Mouse (Mus musculus) embryonic facial prominence, embryonic 11.5 days (tissue): ENCODE measurements around the gene Dmac1. TPM values are rescaled to one million over a fixed set of nuclear protein-coding genes. Genes with fewer than 3 reads are reported as not detected.
A peak's percentile ranks its signal among the peaks of the same experiment; 100 is the strongest.

Source experiments
- ATAC-seq: fragments of 200-750 bp; cut with Nextera tagmentation; replicated peaks from 2 replicates; pipeline ENCODE4 v1.8.0; 2017; ENCODE audit warnings: low read depth; ENCODE audit not compliant: insufficient number of reproducible peaks, low FRiP score, low TSS enrichment
- DNase-seq: peaks from one replicate; pipeline ENCODE4 v3.0.0-alpha.2; 2015; ENCODE audit warnings: low spot score
- H3K27ac ChIP-seq: fragments of 300-500 bp; sonication (generic); replicated peaks from 2 replicates; pipeline ENCODE4 v1.5.1; 2014; ENCODE audit warnings: mild to moderate bottlenecking, low read depth, low read length, control low read depth
- H3K27me3 ChIP-seq: fragments of 300-500 bp; sonication (generic); 2 replicates; pipeline ENCODE4 v1.6.1; 2014; ENCODE audit warnings: mild to moderate bottlenecking, low read length, moderate library complexity, mixed read lengths; ENCODE audit not compliant: control insufficient read depth, insufficient read depth
- H3K36me3 ChIP-seq: fragments of 300-500 bp; sonication (generic); replicated peaks from 2 replicates; pipeline ENCODE4 v1.6.1; 2014; ENCODE audit warnings: low read depth, mild to moderate bottlenecking, low read length, moderate library complexity, mixed read lengths; ENCODE audit not compliant: control insufficient read depth, insufficient read depth
- H3K4me1 ChIP-seq: fragments of 300-500 bp; sonication (generic); 2 replicates; pipeline ENCODE4 v1.6.1; 2014; ENCODE audit warnings: low read length, mixed read lengths; ENCODE audit not compliant: control insufficient read depth, insufficient read depth
- H3K4me2 ChIP-seq: fragments of 300-500 bp; sonication (generic); 2 replicates; pipeline ENCODE4 v1.6.1; 2014; ENCODE audit warnings: low read depth, mild to moderate bottlenecking, control low read depth, low read length, moderate library complexity
- H3K4me3 ChIP-seq: fragments of 300-500 bp; sonication (generic); 2 replicates; pipeline ENCODE4 v1.5.1; 2014; ENCODE audit warnings: low read depth, low read length, control low read depth
- H3K9ac ChIP-seq: fragments of 300-500 bp; sonication (generic); replicated peaks from 2 replicates; pipeline ENCODE4 v1.6.1; 2014; ENCODE audit warnings: mild to moderate bottlenecking, control low read depth, low read length
- H3K9me3 ChIP-seq: fragments of 300-500 bp; sonication (generic); replicated peaks from 2 replicates; pipeline ENCODE4 v1.6.1; 2016; ENCODE audit warnings: mild to moderate bottlenecking, low read length, inconsistent platforms, mixed read lengths; ENCODE audit not compliant: control insufficient read depth
- WGBS: fragments of 180-500 bp; shearing (Covaris S2); extraction: QIAGEN DNeasy Blood & Tissue Kit; methylation state at CpG from one replicate; pipeline ENCODE4 v1.1.7; 2014; 5-methylcytosine and 5-hydroxymethylcytosine counted together
- polyA plus RNA-seq: library from polyadenylated mRNA; unstranded; fragments of >200 nt; fragmentation: Nextera tagmentation; extraction: Ambion mirVana; gene quantifications from 2 replicates; pipeline ENCODE4 v1.2.1, GENCODE M21; 2014

Dmac1 gene
- 123 and 125 TPM in 2 replicates for polyA plus RNA-seq

DNA sequence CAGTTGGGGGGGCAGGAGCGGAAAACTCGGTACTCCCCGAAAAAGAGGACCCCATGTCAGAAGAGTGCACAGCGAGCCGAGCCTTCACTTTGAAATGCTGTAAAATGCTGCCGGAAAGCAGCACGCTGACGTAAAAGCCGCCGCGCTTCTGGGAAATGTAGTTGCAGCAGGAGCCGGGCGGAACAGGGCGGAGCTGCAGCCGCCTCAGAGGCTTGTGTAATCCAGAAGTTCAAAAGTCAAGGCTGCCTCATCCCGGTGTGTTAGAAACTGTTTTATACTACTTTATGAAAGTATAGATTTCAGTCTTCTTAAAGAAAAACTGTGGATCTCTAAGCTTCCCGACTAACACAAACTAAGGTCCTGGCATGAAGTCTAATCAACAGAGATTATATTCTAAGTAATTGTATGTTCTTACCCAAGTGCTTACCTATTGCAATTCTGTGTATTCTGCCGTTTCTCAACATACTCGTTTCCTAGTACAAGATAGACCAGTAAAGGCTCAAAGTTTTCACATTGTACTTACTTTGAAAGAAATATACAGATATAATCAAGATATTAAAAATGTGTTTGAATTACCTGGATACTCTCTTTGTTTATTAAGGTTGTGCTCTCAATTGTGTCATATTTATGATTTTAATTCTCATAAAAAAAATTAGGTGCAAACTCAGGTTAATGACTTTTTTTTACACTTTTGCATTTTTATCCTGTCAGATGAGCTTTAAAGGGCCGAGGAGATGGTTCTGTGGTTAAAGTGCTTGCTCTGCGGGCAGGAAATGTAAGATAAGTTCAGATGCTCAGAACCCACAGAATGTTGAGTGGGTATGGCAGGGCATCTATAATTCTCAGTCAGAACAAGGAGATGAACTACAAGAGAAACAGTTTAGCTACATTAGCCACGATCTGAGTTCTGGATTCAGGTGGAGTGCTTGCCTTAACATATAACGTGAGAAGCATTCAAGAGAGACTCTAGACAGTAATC, at the start of gene Dmac1:
Gene Dmac1, minus strand, starts transcription at position 109 of the 979 bp plus-strand sequence.
- no peaks in the 10 kb centered on the region for H3K27me3 ChIP-seq
- H3K4me1 ChIP-seq = no peaks in the 10 kb centered on the region
- peak within 1 kb of the TSS; percentile 80 for H3K4me3 ChIP-seq
- ATAC-seq (peak; percentile 95), DNase-seq (peak; percentile 96)
- H3K27ac ChIP-seq = no peak within 1 kb of the TSS
- no peaks in the 10 kb centered on the region for H3K9me3 ChIP-seq
- peak within 1 kb of the TSS; percentile 86 for H3K9ac ChIP-seq
- WGBS = 18% methylated on average over 23 of the region's 23 CpGs
- peak within 1 kb of the TSS; percentile 62 for H3K4me2 ChIP-seq
- no peaks in the 10 kb centered on the region for H3K36me3 ChIP-seq

DNA sequence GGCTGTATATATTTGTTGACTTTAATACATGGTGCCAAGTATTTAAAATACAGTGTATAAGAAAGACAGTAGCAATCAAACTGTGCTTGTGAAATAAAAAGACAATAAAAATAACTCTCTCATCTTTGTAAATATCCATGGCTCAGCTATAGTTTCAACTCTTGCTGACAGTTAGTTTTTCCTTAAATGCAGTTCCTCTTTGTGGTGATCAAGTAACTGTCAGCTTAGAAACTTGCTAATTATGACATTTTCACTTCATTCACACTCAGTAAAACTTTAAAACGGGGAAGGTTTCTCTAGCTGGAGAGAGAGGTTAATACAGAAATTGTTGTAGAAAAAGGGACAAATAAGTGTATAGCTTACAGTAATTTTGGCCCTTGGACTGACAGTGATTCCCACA, 37.3 kb upstream of the Dmac1 start:
- no peak overlapping the region for H3K27ac ChIP-seq
- H3K4me1 ChIP-seq = no peaks in the 10 kb centered on the region
- WGBS = 90% methylated on average over 1 of the region's 1 CpGs
- no peak overlapping the region for H3K4me3 ChIP-seq
- H3K4me2 ChIP-seq = no peak overlapping the region
- DNase-seq (no peak), ATAC-seq (no peak)
- H3K9me3 ChIP-seq = no peaks in the 10 kb centered on the region
- H3K27me3 ChIP-seq = no peaks in the 10 kb centered on the region
- H3K36me3 ChIP-seq = no peaks in the 10 kb centered on the region
- H3K9ac ChIP-seq = no peak overlapping the region

DNA sequence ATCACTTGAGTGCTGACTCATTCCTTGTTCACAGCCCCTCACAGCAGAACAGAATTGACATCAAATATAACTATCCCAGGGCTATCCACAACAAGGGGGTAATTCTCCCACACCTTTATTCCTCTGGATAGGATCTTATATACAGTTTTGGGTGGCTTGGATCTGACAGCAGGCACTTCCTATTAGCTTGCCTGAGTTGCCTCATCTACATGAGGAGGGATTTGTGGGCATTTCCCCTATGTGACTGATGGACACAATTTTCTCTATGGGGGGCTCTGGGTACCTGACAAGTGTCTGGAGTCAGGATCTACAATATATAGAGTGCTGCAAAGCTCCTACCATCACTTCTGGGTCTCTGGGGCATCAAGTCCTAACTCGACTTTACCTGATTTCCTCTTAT, 36.9 kb upstream of the Dmac1 start:
- Histone ChIP-seq H3K9me3 (no peaks in the 10 kb centered on the region), H3K9ac (no peak overlapping the region), H3K36me3 (no peaks in the 10 kb centered on the region), H3K4me2 (no peak overlapping the region), H3K4me3 (no peak overlapping the region), H3K4me1 (no peaks in the 10 kb centered on the region), H3K27ac (no peak overlapping the region), H3K27me3 (no peaks in the 10 kb centered on the region)
- no peak for ATAC-seq
- WGBS = 77% methylated on average over 1 of the region's 1 CpGs
- DNase-seq = no peak

DNA sequence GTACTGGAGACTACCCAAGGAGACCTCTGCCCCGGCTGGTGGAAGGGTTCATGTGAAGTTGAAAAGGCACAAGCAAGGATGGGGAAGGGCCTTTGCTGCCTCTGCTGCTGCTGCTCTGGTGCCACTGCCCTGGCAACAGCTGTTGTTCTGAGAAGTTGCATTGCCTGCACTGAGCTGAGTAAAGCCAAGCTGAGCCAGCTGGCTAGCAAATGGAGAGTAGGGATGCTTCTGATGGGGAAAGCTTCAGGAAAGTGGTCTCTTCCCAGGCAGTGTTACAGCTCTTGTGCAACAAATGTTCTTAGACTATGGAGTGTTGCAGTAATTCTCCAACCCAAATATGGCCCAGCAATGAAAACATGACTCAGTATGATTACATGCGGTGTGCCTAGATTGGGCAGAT, 33.8 kb upstream of the Dmac1 start:
- ATAC-seq (no peak), DNase-seq (no peak)
- WGBS = 83% methylated on average over 2 of the region's 2 CpGs
- Histone ChIP-seq H3K4me3 (no peak overlapping the region), H3K36me3 (no peaks in the 10 kb centered on the region), H3K9me3 (no peaks in the 10 kb centered on the region), H3K27me3 (no peaks in the 10 kb centered on the region), H3K27ac (no peak overlapping the region), H3K9ac (no peak overlapping the region), H3K4me2 (no peak overlapping the region), H3K4me1 (no peaks in the 10 kb centered on the region)

DNA sequence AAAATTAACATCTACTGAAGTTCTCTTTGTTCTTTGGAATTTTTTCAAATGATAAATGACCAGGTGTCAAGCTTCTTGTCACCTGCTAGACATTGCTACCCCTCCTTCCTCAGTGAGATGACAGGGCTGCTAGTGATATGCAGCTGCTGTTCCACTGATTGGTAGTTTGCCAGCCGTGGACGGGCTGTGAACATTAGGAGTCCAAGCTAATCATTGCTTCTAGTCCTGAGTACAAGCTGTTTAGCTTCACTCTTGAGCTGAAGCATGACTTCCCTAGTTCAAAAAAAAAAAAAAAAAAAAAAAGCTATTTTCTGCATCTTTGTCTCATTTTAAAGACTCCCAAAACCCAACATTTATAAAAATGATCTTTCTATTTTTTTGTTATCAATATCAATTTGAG, 33.2 kb upstream of the Dmac1 start:
- ATAC-seq = no peak

DNA sequence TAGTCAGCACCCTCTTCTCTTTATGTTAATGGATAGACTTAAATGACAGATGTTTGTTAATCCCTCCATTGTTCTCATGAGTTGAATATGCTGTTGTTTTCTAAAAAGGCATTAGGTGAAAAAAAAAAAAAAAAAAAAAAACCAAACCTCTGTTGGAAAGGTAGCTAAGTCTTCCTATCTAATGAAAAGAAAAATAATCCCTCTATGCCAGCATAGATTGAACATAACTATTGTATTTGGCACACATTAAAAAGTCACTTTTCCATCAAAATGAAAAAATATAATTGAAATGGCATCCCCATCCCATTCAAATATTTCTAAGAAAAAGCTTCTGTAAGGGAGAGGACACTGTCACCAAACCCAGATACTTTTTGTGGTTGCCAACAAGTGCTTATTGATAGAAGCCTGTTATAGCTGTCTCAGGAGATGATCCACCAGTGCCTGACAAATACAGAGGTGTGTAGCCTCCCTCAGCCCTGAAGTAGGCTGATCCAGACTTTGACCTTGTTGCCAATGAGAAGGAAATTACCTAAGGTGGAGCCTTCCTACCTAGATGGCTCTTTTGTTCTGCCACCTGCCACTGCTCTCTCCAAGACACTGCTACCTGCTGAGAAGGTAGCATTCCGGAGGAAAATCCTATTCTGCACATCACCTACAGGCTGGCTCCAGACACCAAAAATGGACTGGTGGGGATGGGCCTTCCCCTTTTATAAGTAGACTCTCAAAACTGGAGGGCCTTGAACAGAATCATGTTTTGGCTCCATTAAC, 22.3 kb upstream of the Dmac1 start:
- no peaks in the 10 kb centered on the region for H3K9me3 ChIP-seq
- 83% methylated on average over 1 of the region's 1 CpGs for whole genome bisulfite sequencing
- no peaks in the 10 kb centered on the region for H3K4me1 ChIP-seq
- ATAC-seq = no peak
- no peaks in the 10 kb centered on the region for H3K27me3 ChIP-seq
- H3K27ac ChIP-seq = no peak overlapping the region
- no peak overlapping the region for H3K9ac ChIP-seq
- no peak for DNase-seq
- no peaks in the 10 kb centered on the region for H3K36me3 ChIP-seq
- no peak overlapping the region for H3K4me3 ChIP-seq
- H3K4me2 ChIP-seq = no peak overlapping the region

More for the DNA sequence above, 33.2 kb upstream of the Dmac1 start:
- H3K9ac ChIP-seq = no peak overlapping the region
- H3K27ac ChIP-seq = no peak overlapping the region
- H3K36me3 ChIP-seq = no peaks in the 10 kb centered on the region
- H3K4me3 ChIP-seq = no peak overlapping the region
- WGBS = 80% methylated on average over 2 of the region's 2 CpGs
- H3K4me2 ChIP-seq = no peak overlapping the region
- no peak for DNase-seq
- no peaks in the 10 kb centered on the region for H3K27me3 ChIP-seq
- H3K9me3 ChIP-seq = no peaks in the 10 kb centered on the region
- no peaks in the 10 kb centered on the region for H3K4me1 ChIP-seq

DNA sequence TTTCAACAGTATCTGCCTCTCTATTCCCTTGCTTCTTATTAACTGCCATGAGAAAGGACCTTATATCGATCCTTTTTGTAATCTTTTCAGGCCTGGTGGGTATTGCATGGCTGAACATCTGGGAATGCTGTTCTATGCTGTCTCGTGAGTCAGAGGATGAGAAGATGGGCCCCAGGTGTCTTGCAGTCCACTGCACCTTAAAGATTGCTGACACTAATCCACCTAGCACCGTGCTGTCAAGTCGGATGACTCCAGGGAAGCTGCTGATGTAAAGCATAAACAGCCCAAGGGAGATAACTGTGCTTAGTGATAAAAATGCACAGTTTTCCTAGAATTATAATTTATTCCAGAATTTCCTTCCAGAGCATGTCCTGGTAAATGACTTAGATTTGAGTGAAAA, 14.2 kb upstream of the Dmac1 start:
- WGBS = 69% methylated on average over 4 of the region's 4 CpGs
- no peak for ATAC-seq
- Histone ChIP-seq H3K36me3 (no peaks in the 10 kb centered on the region), H3K9me3 (no peaks in the 10 kb centered on the region), H3K4me2 (no peak overlapping the region), H3K4me1 (no peaks in the 10 kb centered on the region), H3K27ac (no peak overlapping the region), H3K27me3 (no peaks in the 10 kb centered on the region), H3K9ac (no peak overlapping the region), H3K4me3 (no peak overlapping the region)
- no peak for DNase-seq

DNA sequence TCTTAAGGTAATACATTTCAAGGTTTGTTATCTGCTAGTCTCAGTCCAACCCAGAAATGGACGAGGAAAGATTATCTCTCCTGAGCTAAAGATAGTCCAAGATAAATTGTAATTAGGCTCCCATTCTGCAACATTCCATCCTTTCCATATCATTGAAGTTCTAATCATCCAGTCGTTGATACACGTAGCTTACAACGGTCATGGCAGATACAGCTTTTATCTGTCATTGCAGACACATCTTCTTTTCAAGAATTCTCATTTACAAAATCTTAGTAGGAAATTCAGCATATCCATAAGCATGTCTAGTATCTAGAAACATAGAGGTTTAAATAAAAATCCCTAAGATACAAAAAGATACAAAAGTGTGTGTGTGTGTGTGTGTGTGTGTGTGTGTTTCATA, 13.0 kb upstream of the Dmac1 start:
- DNase-seq (no peak), ATAC-seq (no peak)
- Histone ChIP-seq H3K4me2 (no peak overlapping the region), H3K4me3 (no peak overlapping the region), H3K27me3 (no peaks in the 10 kb centered on the region), H3K36me3 (no peaks in the 10 kb centered on the region), H3K4me1 (no peaks in the 10 kb centered on the region), H3K27ac (no peak overlapping the region), H3K9ac (no peak overlapping the region), H3K9me3 (no peaks in the 10 kb centered on the region)
- 89% methylated on average over 4 of the region's 4 CpGs for WGBS
